Mouse (Mus musculus): Measurements from ENCODE around the gene Zmpste24. TPM values are rescaled to one million over a fixed set of nuclear protein-coding genes. Genes with fewer than 3 reads are reported as not detected.

Gene Zmpste24
- polyA plus RNA-seq (2015; fragmentation: Nextera tagmentation; extraction: Ambion mirVana) = 15.5 and 16.5 TPM in 2 replicates

GRCm38 (mm10) chr4:121097650-121098378 is at the start of gene Zmpste24:
Gene Zmpste24, minus strand, starts transcription at chr4:121098241.
- peak within 1 kb of the TSS; percentile 76 for H3K4me3 ChIP-seq (ENCODE audit: low read depth, low read length)
- H3K27me3 ChIP-seq (ENCODE audit: insufficient read depth, low read length) = no peaks in the 10 kb centered on the region
- no peaks in the 10 kb centered on the region for H3K9me3 ChIP-seq (ENCODE audit: low read length)
- peak within 1 kb of the TSS; percentile 74 for H3K9ac ChIP-seq (replicated peaks)
- H3K27ac ChIP-seq (ENCODE audit: low read depth) = peak within 1 kb of the TSS; percentile 68
- ATAC-seq (peak; percentile 92), DNase-seq (peak; percentile 88)
- peaks cover 8% of the 10 kb centered on the region; the same call in 1 of the 2 replicates for H3K4me1 ChIP-seq (ENCODE audit: insufficient read depth)
- TF ChIP-seq EP300 (IDR thresholded peaks at IDR 0.05; ENCODE audit: low read depth) (peak; percentile 42; the same call in 1 of the 2 replicates), CTCF (IDR thresholded peaks at IDR 0.05; ENCODE audit: low read depth) (no peak)
- WGBS (ENCODE audit: insufficient replicate concordance) = under 1% methylated on average over 39 of the region's 39 CpGs
- peaks cover 15% of the 10 kb centered on the region for H3K36me3 ChIP-seq (replicated peaks; ENCODE audit: insufficient read depth, low read length)
- peak within 1 kb of the TSS; percentile 89 for H3K4me2 ChIP-seq (ENCODE audit: low read depth, low read length)

DNA sequence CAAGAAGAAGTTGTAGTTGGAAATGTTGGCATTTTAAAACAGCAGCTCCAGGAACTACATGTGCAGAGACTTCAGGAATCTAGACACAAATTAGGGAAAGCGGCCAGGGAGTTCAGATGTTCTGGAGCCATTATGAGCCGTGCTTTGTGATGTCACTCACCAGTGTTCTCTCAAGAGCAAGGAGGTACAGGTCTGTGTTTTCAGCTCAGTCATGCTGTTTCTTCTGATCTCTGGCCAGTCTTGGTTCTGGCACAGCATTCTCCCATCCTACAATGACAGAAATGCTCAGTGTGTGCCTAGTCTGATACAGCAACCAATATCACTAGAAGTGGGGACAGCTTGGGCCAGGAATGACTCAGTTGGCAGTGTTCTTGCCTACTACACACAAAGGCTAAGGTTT is 11.1 kb upstream of the Zmpste24 start, which contains the start of gene Tmco2:
Gene Tmco2, minus strand, starts transcription at position 101 of the 400 bp plus-strand sequence.
- ATAC-seq (no peak), DNase-seq (no peak)
- H3K9me3 ChIP-seq (ENCODE audit: low read length) = no peaks in the 10 kb centered on the region
- no peaks in the 10 kb centered on the region for H3K36me3 ChIP-seq (replicated peaks; ENCODE audit: insufficient read depth, low read length)
- H3K4me1 ChIP-seq (ENCODE audit: insufficient read depth) = no peaks in the 10 kb centered on the region
- H3K27ac ChIP-seq (ENCODE audit: low read depth) = no peak within 1 kb of the TSS
- 85% methylated on average over 2 of the region's 2 CpGs for WGBS (ENCODE audit: insufficient replicate concordance)
- H3K4me2 ChIP-seq (ENCODE audit: low read depth, low read length) = no peak within 1 kb of the TSS
- no peak for TF ChIP-seq CTCF (IDR thresholded peaks at IDR 0.05; ENCODE audit: low read depth)
- TF ChIP-seq EP300 (IDR thresholded peaks at IDR 0.05; ENCODE audit: low read depth) = no peak
- no peak within 1 kb of the TSS for H3K9ac ChIP-seq (replicated peaks)
- no peaks in the 10 kb centered on the region for H3K27me3 ChIP-seq (ENCODE audit: insufficient read depth, low read length)
- no peak within 1 kb of the TSS for H3K4me3 ChIP-seq (ENCODE audit: low read depth, low read length)

DNA sequence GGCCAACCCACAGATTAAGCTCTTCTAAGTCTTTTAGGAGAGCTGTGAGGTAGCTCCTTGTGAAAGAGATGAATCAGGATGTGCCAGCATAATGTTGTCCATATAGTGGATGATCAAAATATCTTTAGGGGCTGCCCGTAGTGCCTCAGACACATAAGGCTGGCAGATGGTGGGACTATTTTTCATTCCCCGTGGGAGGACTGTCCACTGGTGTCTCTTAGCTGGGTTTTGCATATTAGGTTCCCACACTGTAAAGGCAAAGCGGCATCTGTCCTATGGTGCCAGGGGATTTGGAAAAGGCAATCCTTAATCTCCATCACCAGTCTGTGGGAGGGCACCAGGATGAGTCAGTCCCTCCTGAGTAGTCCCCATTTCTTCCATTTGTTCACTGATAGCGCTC is 5.3 kb upstream of the Zmpste24 start:
- H3K36me3 ChIP-seq (replicated peaks; ENCODE audit: insufficient read depth, low read length) = no peaks in the 10 kb centered on the region
- H3K27ac ChIP-seq (ENCODE audit: low read depth) = no peak overlapping the region
- H3K9ac ChIP-seq (replicated peaks) = no peak overlapping the region
- TF ChIP-seq CTCF (IDR thresholded peaks at IDR 0.05; ENCODE audit: low read depth) = no peak
- TF ChIP-seq EP300 (IDR thresholded peaks at IDR 0.05; ENCODE audit: low read depth) = no peak
- no peak overlapping the region for H3K4me3 ChIP-seq (ENCODE audit: low read depth, low read length)
- H3K27me3 ChIP-seq (ENCODE audit: insufficient read depth, low read length) = no peaks in the 10 kb centered on the region
- no peaks in the 10 kb centered on the region for H3K9me3 ChIP-seq (ENCODE audit: low read length)
- WGBS (ENCODE audit: insufficient replicate concordance) = 71% methylated on average over 4 of the region's 4 CpGs
- H3K4me1 ChIP-seq (ENCODE audit: insufficient read depth) = no peaks in the 10 kb centered on the region
- no peak for ATAC-seq
- no peak for DNase-seq
- H3K4me2 ChIP-seq (ENCODE audit: low read depth, low read length) = no peak overlapping the region

DNA sequence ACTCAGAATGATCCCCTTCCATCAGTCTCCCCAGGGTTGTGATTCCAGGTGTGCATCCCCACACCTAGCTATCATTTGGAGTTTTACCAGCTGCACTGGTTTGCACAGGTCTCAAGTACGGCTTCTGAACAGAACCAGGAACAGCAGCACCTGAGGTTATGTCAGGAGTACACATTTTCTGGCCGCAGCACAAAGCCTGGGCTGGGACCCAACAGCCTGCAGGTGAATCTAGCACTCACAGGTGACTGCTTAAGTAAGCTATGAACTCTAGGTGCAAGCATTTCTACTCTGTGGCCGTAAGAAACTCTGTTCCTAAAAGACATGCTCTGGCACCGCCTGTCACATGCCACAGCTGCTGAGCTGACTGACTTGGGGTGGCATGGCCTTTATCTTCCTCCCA is 7.8 kb downstream of the Zmpste24 start:
- H3K4me2 ChIP-seq (ENCODE audit: low read depth, low read length) = no peak overlapping the region
- TF ChIP-seq CTCF (IDR thresholded peaks at IDR 0.05; ENCODE audit: low read depth) (no peak), EP300 (IDR thresholded peaks at IDR 0.05; ENCODE audit: low read depth) (no peak)

DNA sequence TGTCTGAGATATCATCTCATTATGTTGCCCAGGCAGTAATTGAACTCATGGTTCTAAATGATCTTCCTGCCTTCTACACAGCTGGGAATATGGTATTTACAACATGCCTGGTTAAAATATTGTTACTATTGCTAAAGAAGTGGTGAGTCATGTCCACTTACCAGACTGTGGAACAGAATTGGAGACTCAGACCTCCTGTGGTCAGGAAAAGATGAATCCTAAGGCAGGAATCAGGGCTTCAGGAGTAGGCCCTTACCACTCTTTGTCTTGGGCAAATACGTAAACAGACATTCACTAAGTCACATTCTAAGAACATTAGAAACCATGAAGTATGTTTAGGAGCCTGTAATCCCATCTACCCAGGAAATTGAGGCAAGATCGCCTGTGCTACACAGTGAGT is 9.3 kb downstream of the Zmpste24 start:
- WGBS (ENCODE audit: insufficient replicate concordance) = 80% methylated on average over 2 of the region's 2 CpGs
- H3K36me3 ChIP-seq (replicated peaks; ENCODE audit: insufficient read depth, low read length) = peaks cover 40% of the 10 kb centered on the region
- H3K27ac ChIP-seq (ENCODE audit: low read depth) = no peak overlapping the region
- TF ChIP-seq CTCF (IDR thresholded peaks at IDR 0.05; ENCODE audit: low read depth) = no peak
- no peak for TF ChIP-seq EP300 (IDR thresholded peaks at IDR 0.05; ENCODE audit: low read depth)
- DNase-seq = no peak
- no peaks in the 10 kb centered on the region for H3K9me3 ChIP-seq (ENCODE audit: low read length)
- no peak for ATAC-seq
- no peak overlapping the region for H3K4me3 ChIP-seq (ENCODE audit: low read depth, low read length)
- H3K27me3 ChIP-seq (ENCODE audit: insufficient read depth, low read length) = no peaks in the 10 kb centered on the region
- H3K4me2 ChIP-seq (ENCODE audit: low read depth, low read length) = no peak overlapping the region
- H3K4me1 ChIP-seq (ENCODE audit: insufficient read depth) = no peaks in the 10 kb centered on the region
- H3K9ac ChIP-seq (replicated peaks) = no peak overlapping the region

More for the DNA sequence above, 7.8 kb downstream of the Zmpste24 start:
- Histone ChIP-seq H3K36me3 (replicated peaks; ENCODE audit: insufficient read depth, low read length) (peaks cover 43% of the 10 kb centered on the region), H3K27ac (ENCODE audit: low read depth) (no peak overlapping the region), H3K4me3 (ENCODE audit: low read depth, low read length) (no peak overlapping the region), H3K9me3 (ENCODE audit: low read length) (no peaks in the 10 kb centered on the region), H3K9ac (replicated peaks) (no peak overlapping the region), H3K4me1 (ENCODE audit: insufficient read depth) (no peaks in the 10 kb centered on the region), H3K27me3 (ENCODE audit: insufficient read depth, low read length) (no peaks in the 10 kb centered on the region)
- WGBS (ENCODE audit: insufficient replicate concordance) = 78% methylated on average over 4 of the region's 4 CpGs
- DNase-seq (no peak), ATAC-seq (no peak)

GRCm38 (mm10) chr4:121084506-121084905 is 13.5 kb downstream of the Zmpste24 start:
- DNase-seq (no peak), ATAC-seq (no peak)
- Histone ChIP-seq H3K27me3 (ENCODE audit: insufficient read depth, low read length) (no peaks in the 10 kb centered on the region), H3K9me3 (ENCODE audit: low read length) (no peaks in the 10 kb centered on the region), H3K27ac (ENCODE audit: low read depth) (no peak overlapping the region), H3K4me3 (ENCODE audit: low read depth, low read length) (no peak overlapping the region), H3K4me2 (ENCODE audit: low read depth, low read length) (no peak overlapping the region), H3K36me3 (replicated peaks; ENCODE audit: insufficient read depth, low read length) (peaks cover 53% of the 10 kb centered on the region), H3K4me1 (ENCODE audit: insufficient read depth) (no peaks in the 10 kb centered on the region), H3K9ac (replicated peaks) (no peak overlapping the region)
- no peak for TF ChIP-seq EP300 (IDR thresholded peaks at IDR 0.05; ENCODE audit: low read depth)
- TF ChIP-seq CTCF (IDR thresholded peaks at IDR 0.05; ENCODE audit: low read depth) = no peak

Data from liver, postnatal 0 days (tissue).